Mouse (Mus musculus): ENCODE data around the gene Csde1. TPM values are rescaled to one million over a fixed set of nuclear protein-coding genes. Genes with fewer than 3 reads are reported as not detected.

Csde1 gene
- polyA plus RNA-seq (2021): 346 TPM

GRCm38 (mm10) chr3:103020249-103020942 lies at the start of gene Csde1:
TSS of gene Csde1 (plus strand) at chr3:103020426.
- peak; percentile 92 for ATAC-seq
- CTCF ChIA-PET: interaction anchor here (1.4 to 1.6 kb wide), 2 partner anchors 20 to 82 kb away, joined by 3 read pairs; partner anchors contain the start of gene Dennd2c
- no peak for TF ChIP-seq CTCF (IDR thresholded peaks at IDR 0.05)

GRCm38 (mm10) chr3:102970508-102970907 lies 49.7 kb upstream of the Csde1 start:
- POLR2A ChIA-PET: interaction anchor here (0.6 to 0.9 kb wide), 2 partner anchors 21 to 23 kb away, joined by 3 read pairs; no protein-coding TSS in a partner anchor
- peaks cover under 1% of the 10 kb centered on the region for H3K27me3 ChIP-seq
- no peak for DNase-seq (ENCODE audit: low read depth, low spot score)
- CTCF ChIA-PET: interaction anchor here (1.2 kb wide), 1 partner anchor 10 kb away, joined by 3 read pairs; no protein-coding TSS in a partner anchor
- TF ChIP-seq CTCF (IDR thresholded peaks at IDR 0.05): no peak
- ATAC-seq: no peak
- in situ Hi-C loops (cut with MboI; ENCODE audit: low pct_unique_long_range_greater_than_20kb): no loop called here

More at GRCm38 (mm10) chr3:103020249-103020942, at the start of gene Csde1:
- POLR2A ChIA-PET: interaction anchor here (0.6 to 2.1 kb wide), 5 partner anchors 9 to 44 kb away, joined by 3 to 7 read pairs (median 4); partner anchors contain the start of gene Sike1
- no peaks in the 10 kb centered on the region for H3K27me3 ChIP-seq
- in situ Hi-C loops (cut with MboI; ENCODE audit: low pct_unique_long_range_greater_than_20kb): no loop called here
- DNase-seq (ENCODE audit: low read depth, low spot score): peak; percentile 98

GRCm38 (mm10) chr3:102976906-102977305 lies 43.3 kb upstream of the Csde1 start:
- no peak for TF ChIP-seq CTCF (IDR thresholded peaks at IDR 0.05)
- ChIA-PET POLR2A (interaction anchor here (1.4 kb wide), 1 partner anchor 17 kb away, joined by 3 read pairs; no protein-coding TSS in a partner anchor), CTCF (interaction anchor here (1.0 to 1.6 kb wide), 4 partner anchors 14 to 26 kb away, joined by 3 to 4 read pairs (median 3); no protein-coding TSS in a partner anchor)
- in situ Hi-C loops (cut with MboI; ENCODE audit: low pct_unique_long_range_greater_than_20kb): no loop called here
- DNase-seq (ENCODE audit: low read depth, low spot score) (no peak), ATAC-seq (no peak)
- H3K27me3 ChIP-seq: peaks cover 23% of the 10 kb centered on the region

- no peak for TF ChIP-seq CTCF (IDR thresholded peaks at IDR 0.05)
- peaks cover 23% of the 10 kb centered on the region for H3K27me3 ChIP-seq
- ChIA-PET POLR2A (no interaction called here), CTCF (interaction anchor here (1.6 to 3.7 kb wide), 2 partner anchors 12 to 29 kb away, joined by 4 to 20 read pairs; no protein-coding TSS in a partner anchor)
- in situ Hi-C loops (cut with MboI; ENCODE audit: low pct_unique_long_range_greater_than_20kb): no loop called here
- no peak for DNase-seq (ENCODE audit: low read depth, low spot score)
- ATAC-seq: no peak
Observed at GRCm38 (mm10) chr3:102979550-102980348, 40.5 kb upstream of the Csde1 start.

GRCm38 (mm10) chr3:102980349-102980736 lies 39.9 kb upstream of the Csde1 start:
- no peak for ATAC-seq
- POLR2A ChIA-PET: no interaction called here
- DNase-seq (ENCODE audit: low read depth, low spot score): no peak
- TF ChIP-seq CTCF (IDR thresholded peaks at IDR 0.05): no peak
- peaks cover 23% of the 10 kb centered on the region for H3K27me3 ChIP-seq
- in situ Hi-C loops (cut with MboI; ENCODE audit: low pct_unique_long_range_greater_than_20kb): no loop called here
- CTCF ChIA-PET: interaction anchor here (1.6 to 3.7 kb wide), 2 partner anchors 11 to 30 kb away, joined by 4 to 20 read pairs; no protein-coding TSS in a partner anchor

GRCm38 (mm10) chr3:102991041-102991440 lies 29.2 kb upstream of the Csde1 start:
- POLR2A ChIA-PET: no interaction called here
- TF ChIP-seq CTCF (IDR thresholded peaks at IDR 0.05): no peak
- CTCF ChIA-PET: interaction anchor here (0.7 to 3.2 kb wide), 3 partner anchors 11 to 64 kb away, joined by 3 to 20 read pairs (median 4); no protein-coding TSS in a partner anchor
- DNase-seq (ENCODE audit: low read depth, low spot score): no peak
- no peaks in the 10 kb centered on the region for H3K27me3 ChIP-seq
- no peak for ATAC-seq
- in situ Hi-C loops (cut with MboI; ENCODE audit: low pct_unique_long_range_greater_than_20kb): no loop called here

- no peaks in the 10 kb centered on the region for H3K27me3 ChIP-seq
- in situ Hi-C loops (cut with MboI; ENCODE audit: low pct_unique_long_range_greater_than_20kb): no loop called here
- no peak for TF ChIP-seq CTCF (IDR thresholded peaks at IDR 0.05)
- CTCF ChIA-PET: interaction anchor here (0.9 to 3.2 kb wide), 4 partner anchors 12 to 34 kb away, joined by 3 to 20 read pairs (median 4); no protein-coding TSS in a partner anchor
- DNase-seq (ENCODE audit: low read depth, low spot score): peak; percentile 77
- peak; percentile 34 for ATAC-seq
- POLR2A ChIA-PET: interaction anchor here (0.7 kb wide), 1 partner anchor 23 kb away, joined by 3 read pairs; no protein-coding TSS in a partner anchor
Observed at GRCm38 (mm10) chr3:102992936-102993335, 27.3 kb upstream of the Csde1 start.

GRCm38 (mm10) chr3:102995233-102995604 lies 25.0 kb upstream of the Csde1 start:
- in situ Hi-C loops (cut with MboI; ENCODE audit: low pct_unique_long_range_greater_than_20kb): no loop called here
- TF ChIP-seq CTCF (IDR thresholded peaks at IDR 0.05): no peak
- ChIA-PET CTCF (no interaction called here), POLR2A (interaction anchor here (0.7 to 2.4 kb wide), 2 partner anchors 25 to 60 kb away, joined by 7 to 13 read pairs; partner anchors contain the start of gene Csde1)
- no peak for ATAC-seq
- DNase-seq (ENCODE audit: low read depth, low spot score): no peak
- H3K27me3 ChIP-seq: no peaks in the 10 kb centered on the region

GRCm38 (mm10) chr3:102995605-102996321 lies 24.5 kb upstream of the Csde1 start, which contains the start of gene Sike1:
TSS of gene Sike1 (plus strand) at chr3:102995708.
- ChIA-PET CTCF (interaction anchor here (1.2 kb wide), 1 partner anchor 65 kb away, joined by 4 read pairs; no protein-coding TSS in a partner anchor), POLR2A (interaction anchor here (2.4 kb wide), 1 partner anchor 25 kb away, joined by 7 read pairs; the partner anchor contains the start of gene Csde1)
- H3K27me3 ChIP-seq: no peaks in the 10 kb centered on the region
- no peak for TF ChIP-seq CTCF (IDR thresholded peaks at IDR 0.05)
- in situ Hi-C loops (cut with MboI; ENCODE audit: low pct_unique_long_range_greater_than_20kb): no loop called here
- ATAC-seq: peak; percentile 91
- peak; percentile 76 for DNase-seq (ENCODE audit: low read depth, low spot score)

Data from Patski (cell line).